Mouse (Mus musculus) B cell, adult 67 days (primary cell): ENCODE measurements around the gene 2410131K14Rik. TPM values are rescaled to one million over a fixed set of nuclear protein-coding genes. Genes with fewer than 3 reads are reported as not detected.

Source experiments
- total RNA-seq, 2 experiments: library from RNA; stranded (reverse); gene quantifications; 4 replicates each; pipeline ENCODE4 v1.2.4; 2023

The 2410131K14Rik gene
- total RNA-seq, result 10 to 100 TPM in 1 of 2 experiments, 1 to 10 TPM in 1; 9.4 to 10.7 TPM

GRCm38 (mm10) chr5:118244606-118245443 is at the start of gene 2410131K14Rik, which contains the start of gene Rnft2:
Gene 2410131K14Rik, plus strand, starts transcription at chr5:118245227.
Gene Rnft2, minus strand, starts transcription at chr5:118245116.

Other genes starting within 250 kb of the 2410131K14Rik start
- not detected for gene Tesc, start 217.5 kb upstream of the 2410131K14Rik start, total RNA-seq
- 10 to 100 TPM; 19.2 to 20.3 TPM for gene Fbxw8, start 89.8 kb upstream of the 2410131K14Rik start, total RNA-seq
- not detected for gene Hrk, start 80.6 kb upstream of the 2410131K14Rik start, total RNA-seq
- 1 to 10 TPM; 2.5 to 2.6 TPM for gene Rnft2, start 111 bp upstream of the 2410131K14Rik start, total RNA-seq